Mouse (Mus musculus): ENCODE results near the gene Kcnq2. TPM values are rescaled to one million over a fixed set of nuclear protein-coding genes. Genes with fewer than 3 reads are reported as not detected.

The Kcnq2 gene
- 0.10 TPM for polyA plus RNA-seq (2021)

GRCm38 (mm10) chr2:181134591-181135445 lies at the start of gene Kcnq2:
Gene Kcnq2, minus strand, starts transcription at chr2:181135300.
- in situ Hi-C loops (cut with MboI; ENCODE audit: low pct_unique_long_range_greater_than_20kb), result no loop called here
- POLR2A ChIA-PET, result interaction anchor here (0.6 kb wide), 1 partner anchor 59 kb away, joined by 3 read pairs; no protein-coding TSS in a partner anchor
- H3K27me3 ChIP-seq, result peaks cover 35% of the 10 kb centered on the region
- CTCF ChIA-PET, result no interaction called here
- no peak for TF ChIP-seq CTCF (IDR thresholded peaks at IDR 0.05)
- ATAC-seq, result no peak
- no peak for DNase-seq (ENCODE audit: low read depth, low spot score)

GRCm38 (mm10) chr2:181180898-181181297 lies 45.8 kb upstream of the Kcnq2 start:
- no peak for DNase-seq (ENCODE audit: low read depth, low spot score)
- peaks cover 8% of the 10 kb centered on the region for H3K27me3 ChIP-seq
- no peak for ATAC-seq
- in situ Hi-C loops (cut with MboI; ENCODE audit: low pct_unique_long_range_greater_than_20kb), result no loop called here
- no peak for TF ChIP-seq CTCF (IDR thresholded peaks at IDR 0.05)
- POLR2A ChIA-PET, result no interaction called here
- CTCF ChIA-PET, result no interaction called here

GRCm38 (mm10) chr2:181178471-181178870 lies 43.4 kb upstream of the Kcnq2 start:
- DNase-seq (ENCODE audit: low read depth, low spot score) (no peak), ATAC-seq (no peak)
- TF ChIP-seq CTCF (IDR thresholded peaks at IDR 0.05), result no peak
- CTCF ChIA-PET, result interaction anchor here (1.8 kb wide), 1 partner anchor 13 kb away, joined by 4 read pairs; no protein-coding TSS in a partner anchor
- in situ Hi-C loops (cut with MboI; ENCODE audit: low pct_unique_long_range_greater_than_20kb), result no loop called here
- POLR2A ChIA-PET, result interaction anchor here (1.9 kb wide), 1 partner anchor 10 kb away, joined by 5 read pairs; no protein-coding TSS in a partner anchor
- H3K27me3 ChIP-seq, result peaks cover 16% of the 10 kb centered on the region

GRCm38 (mm10) chr2:181178015-181178414 lies 42.9 kb upstream of the Kcnq2 start:
- peaks cover 16% of the 10 kb centered on the region for H3K27me3 ChIP-seq
- in situ Hi-C loops (cut with MboI; ENCODE audit: low pct_unique_long_range_greater_than_20kb), result no loop called here
- CTCF ChIA-PET, result no interaction called here
- POLR2A ChIA-PET, result interaction anchor here (1.9 kb wide), 1 partner anchor 9 kb away, joined by 5 read pairs; no protein-coding TSS in a partner anchor
- TF ChIP-seq CTCF (IDR thresholded peaks at IDR 0.05), result no peak
- no peak for ATAC-seq
- no peak for DNase-seq (ENCODE audit: low read depth, low spot score)

GRCm38 (mm10) chr2:181174646-181175045 lies 39.5 kb upstream of the Kcnq2 start:
- POLR2A ChIA-PET, result no interaction called here
- in situ Hi-C loops (cut with MboI; ENCODE audit: low pct_unique_long_range_greater_than_20kb), result no loop called here
- no peak for TF ChIP-seq CTCF (IDR thresholded peaks at IDR 0.05)
- peaks cover 8% of the 10 kb centered on the region for H3K27me3 ChIP-seq
- no peak for DNase-seq (ENCODE audit: low read depth, low spot score)
- ATAC-seq, result no peak
- CTCF ChIA-PET, result interaction anchor here (2.8 kb wide), 1 partner anchor 12 kb away, joined by 10 read pairs; the partner anchor contains the start of gene Ppdpf

- in situ Hi-C loops (cut with MboI; ENCODE audit: low pct_unique_long_range_greater_than_20kb), result no loop called here
- DNase-seq (ENCODE audit: low read depth, low spot score), result no peak
- POLR2A ChIA-PET, result no interaction called here
- H3K27me3 ChIP-seq, result peaks cover 21% of the 10 kb centered on the region
- CTCF ChIA-PET, result interaction anchor here (1.5 to 1.8 kb wide), 2 partner anchors 13 to 20 kb away, joined by 4 read pairs; partner anchors contain the start of gene Ppdpf
- TF ChIP-seq CTCF (IDR thresholded peaks at IDR 0.05), result no peak
- no peak for ATAC-seq
Measured at GRCm38 (mm10) chr2:181166469-181166868, 31.4 kb upstream of the Kcnq2 start.

- TF ChIP-seq CTCF (IDR thresholded peaks at IDR 0.05), result no peak
- CTCF ChIA-PET, result no interaction called here
Measured at GRCm38 (mm10) chr2:181160821-181161220, 25.7 kb upstream of the Kcnq2 start.

GRCm38 (mm10) chr2:181159771-181160170 lies 24.7 kb upstream of the Kcnq2 start:
- CTCF ChIA-PET, result no interaction called here
- H3K27me3 ChIP-seq, result peaks cover 18% of the 10 kb centered on the region
- in situ Hi-C loops (cut with MboI; ENCODE audit: low pct_unique_long_range_greater_than_20kb), result no loop called here
- TF ChIP-seq CTCF (IDR thresholded peaks at IDR 0.05), result no peak
- DNase-seq (ENCODE audit: low read depth, low spot score) (no peak), ATAC-seq (no peak)
- POLR2A ChIA-PET, result interaction anchor here (0.6 kb wide), 1 partner anchor 434 kb away, joined by 3 read pairs; no protein-coding TSS in a partner anchor

More at GRCm38 (mm10) chr2:181160821-181161220, 25.7 kb upstream of the Kcnq2 start:
- POLR2A ChIA-PET, result no interaction called here
- H3K27me3 ChIP-seq, result peaks cover 22% of the 10 kb centered on the region
- ATAC-seq (no peak), DNase-seq (ENCODE audit: low read depth, low spot score) (no peak)
- in situ Hi-C loops (cut with MboI; ENCODE audit: low pct_unique_long_range_greater_than_20kb), result no loop called here

- in situ Hi-C loops (cut with MboI; ENCODE audit: low pct_unique_long_range_greater_than_20kb), result no loop called here
- ChIA-PET POLR2A (interaction anchor here (0.6 kb wide), 1 partner anchor 661 kb away, joined by 3 read pairs; no protein-coding TSS in a partner anchor), CTCF (no interaction called here)
- DNase-seq (ENCODE audit: low read depth, low spot score) (no peak), ATAC-seq (no peak)
- no peak for TF ChIP-seq CTCF (IDR thresholded peaks at IDR 0.05)
- peaks cover 18% of the 10 kb centered on the region for H3K27me3 ChIP-seq
Measured at GRCm38 (mm10) chr2:181159091-181159514, 24.0 kb upstream of the Kcnq2 start.

GRCm38 (mm10) chr2:181158471-181158870 lies 23.4 kb upstream of the Kcnq2 start:
- CTCF ChIA-PET, result no interaction called here
- TF ChIP-seq CTCF (IDR thresholded peaks at IDR 0.05), result no peak
- ATAC-seq (no peak), DNase-seq (ENCODE audit: low read depth, low spot score) (no peak)
- POLR2A ChIA-PET, result interaction anchor here (0.6 kb wide), 1 partner anchor 662 kb away, joined by 3 read pairs; no protein-coding TSS in a partner anchor
- in situ Hi-C loops (cut with MboI; ENCODE audit: low pct_unique_long_range_greater_than_20kb), result no loop called here
- H3K27me3 ChIP-seq, result peaks cover 23% of the 10 kb centered on the region

GRCm38 (mm10) chr2:181157716-181158302 lies 22.7 kb upstream of the Kcnq2 start:
- DNase-seq (ENCODE audit: low read depth, low spot score), result no peak
- H3K27me3 ChIP-seq, result peaks cover 25% of the 10 kb centered on the region
- in situ Hi-C loops (cut with MboI; ENCODE audit: low pct_unique_long_range_greater_than_20kb), result no loop called here
- TF ChIP-seq CTCF (IDR thresholded peaks at IDR 0.05), result no peak
- POLR2A ChIA-PET, result no interaction called here
- ATAC-seq, result no peak
- CTCF ChIA-PET, result no interaction called here

Measured in Patski (cell line).